Mouse (Mus musculus): ENCODE results near the gene Cd63. TPM values are rescaled to one million over a fixed set of nuclear protein-coding genes. Genes with fewer than 3 reads are reported as not detected.

Cd63 gene
- total RNA-seq (2022) = 100 to 1,000 TPM in 2 of 4 experiments, 10 to 100 TPM in 2; 67.2 to 139 (median 94.1) TPM

GRCm38 (mm10) chr10:128900698-128901097 is at the start of gene Cd63:
Cd63 (plus strand) TSS chr10:128900989.
- no peak for DNase-seq (ENCODE audit: low spot score in 2 of 2)

- DNase-seq (ENCODE audit: low spot score in 2 of 2) = no peak
These were observed 39.6 kb upstream of the Cd63 start for GRCm38 (mm10) chr10:128861176-128861575.

GRCm38 (mm10) chr10:128866042-128866441 is 34.7 kb upstream of the Cd63 start:
- no peak for DNase-seq (ENCODE audit: low spot score in 2 of 2)

- DNase-seq (ENCODE audit: low spot score in 2 of 2) = no peak
These were observed 34.3 kb upstream of the Cd63 start for GRCm38 (mm10) chr10:128866518-128866917.

GRCm38 (mm10) chr10:128870341-128870740 is 30.4 kb upstream of the Cd63 start:
- DNase-seq (ENCODE audit: low spot score in 2 of 2) = no peak

GRCm38 (mm10) chr10:128878291-128878690 is 22.5 kb upstream of the Cd63 start:
- no peak for DNase-seq (ENCODE audit: low spot score in 2 of 2)

- no peak for DNase-seq (ENCODE audit: low spot score in 2 of 2)
These were observed 22.0 kb upstream of the Cd63 start for GRCm38 (mm10) chr10:128878811-128879210.

GRCm38 (mm10) chr10:128882067-128882466 is 18.7 kb upstream of the Cd63 start:
- no peak for DNase-seq (ENCODE audit: low spot score in 2 of 2)

- no peak for DNase-seq (ENCODE audit: low spot score in 2 of 2)
These were observed 11.6 kb upstream of the Cd63 start for GRCm38 (mm10) chr10:128888941-128889827.

GRCm38 (mm10) chr10:128889846-128890245 is 10.9 kb upstream of the Cd63 start:
- DNase-seq (ENCODE audit: low spot score in 2 of 2) = no peak

- no peak for DNase-seq (ENCODE audit: low spot score in 2 of 2)
These were observed 10.2 kb upstream of the Cd63 start for GRCm38 (mm10) chr10:128890383-128891295.

- DNase-seq (ENCODE audit: low spot score in 2 of 2) = no peak
These were observed 9.3 kb upstream of the Cd63 start, which contains the start of gene Gdf11 for GRCm38 (mm10) chr10:128891296-128892094. Gdf11 (minus strand) TSS chr10:128891718.

- no peak for DNase-seq (ENCODE audit: low spot score in 2 of 2)
These were observed 8.5 kb upstream of the Cd63 start for GRCm38 (mm10) chr10:128892246-128892645.

- DNase-seq (ENCODE audit: low spot score in 2 of 2) = peak in 1 of 2 experiments; percentile 50
These were observed 5.4 kb upstream of the Cd63 start for GRCm38 (mm10) chr10:128895437-128895836.

GRCm38 (mm10) chr10:128895952-128896693 is 4.7 kb upstream of the Cd63 start:
- peak in 1 of 2 experiments; percentile 50 for DNase-seq (ENCODE audit: low spot score in 2 of 2)

- no peak for DNase-seq (ENCODE audit: low spot score in 2 of 2)
These were observed 4.0 kb upstream of the Cd63 start for GRCm38 (mm10) chr10:128896807-128897206.

GRCm38 (mm10) chr10:128897501-128897900 is 3.3 kb upstream of the Cd63 start:
- DNase-seq (ENCODE audit: low spot score in 2 of 2) = no peak

- DNase-seq (ENCODE audit: low spot score in 2 of 2) = no peak
These were observed 864 bp upstream of the Cd63 start for GRCm38 (mm10) chr10:128899759-128900490.

GRCm38 (mm10) chr10:128901409-128901808 is 620 bp downstream of the Cd63 start:
- DNase-seq (ENCODE audit: low spot score in 2 of 2) = no peak
